Mouse (Mus musculus): ENCODE results near the gene Cd59b. TPM values are rescaled to one million over a fixed set of nuclear protein-coding genes. Genes with fewer than 3 reads are reported as not detected.
"Not testable (repeated sequence)": the region's sequence is repeated elsewhere in the genome, so short reads cannot be mapped to it uniquely, and the experiment has no call there.

The Cd59b gene
- polyA plus RNA-seq, 1 experiment from 2014 or later: 2.8 TPM

- whole genome bisulfite sequencing: 89% methylated on average over 4 of the region's 4 CpGs
- Histone ChIP-seq H3K9ac (ENCODE audit: low read depth, low read length) (no peak overlapping the region), H3K4me1 (ENCODE audit: control insufficient read depth, insufficient read depth, low read length) (no peaks in the 10 kb centered on the region), H3K4me3 (ENCODE audit: low read depth, low read length) (no peak overlapping the region), H3K4me2 (ENCODE audit: low read length) (no peak overlapping the region), H3K9me3 (replicated peaks; ENCODE audit: control insufficient read depth, low read length, poor library complexity, severe bottlenecking) (no peaks in the 10 kb centered on the region), H3K27ac (ENCODE audit: low read length) (no peak overlapping the region), H3K36me3 (ENCODE audit: control insufficient read depth, insufficient read depth, low read length) (peaks cover 19% of the 10 kb centered on the region), H3K27me3 (ENCODE audit: control insufficient read depth, insufficient read depth, low read depth, low read length) (no peaks in the 10 kb centered on the region)
- no peak for ATAC-seq
Measured at GRCm38 (mm10) chr2:104058954-104059353, 10.7 kb upstream of the Cd59b start.

GRCm38 (mm10) chr2:104059786-104060185 lies 9.9 kb upstream of the Cd59b start:
- Histone ChIP-seq H3K27ac (ENCODE audit: low read length) (no peak overlapping the region), H3K4me1 (ENCODE audit: control insufficient read depth, insufficient read depth, low read length) (no peaks in the 10 kb centered on the region), H3K4me3 (ENCODE audit: low read depth, low read length) (no peak overlapping the region), H3K36me3 (ENCODE audit: control insufficient read depth, insufficient read depth, low read length) (peaks cover 14% of the 10 kb centered on the region; the same call in 1 of the 2 replicates), H3K4me2 (ENCODE audit: low read length) (no peak overlapping the region), H3K27me3 (ENCODE audit: control insufficient read depth, insufficient read depth, low read depth, low read length) (no peaks in the 10 kb centered on the region), H3K9me3 (replicated peaks; ENCODE audit: control insufficient read depth, low read length, poor library complexity, severe bottlenecking) (no peaks in the 10 kb centered on the region), H3K9ac (ENCODE audit: low read depth, low read length) (no peak overlapping the region)
- no peak for ATAC-seq
- WGBS: 88% methylated on average over 10 of the region's 10 CpGs

- Histone ChIP-seq H3K4me3 (ENCODE audit: low read depth, low read length) (no peak overlapping the region), H3K4me1 (ENCODE audit: control insufficient read depth, insufficient read depth, low read length) (no peaks in the 10 kb centered on the region), H3K36me3 (ENCODE audit: control insufficient read depth, insufficient read depth, low read length) (peaks cover 10% of the 10 kb centered on the region; the same call in 1 of the 2 replicates), H3K9ac (ENCODE audit: low read depth, low read length) (no peak overlapping the region), H3K9me3 (replicated peaks; ENCODE audit: control insufficient read depth, low read length, poor library complexity, severe bottlenecking) (no peaks in the 10 kb centered on the region), H3K27me3 (ENCODE audit: control insufficient read depth, insufficient read depth, low read depth, low read length) (no peaks in the 10 kb centered on the region), H3K27ac (ENCODE audit: low read length) (no peak overlapping the region), H3K4me2 (ENCODE audit: low read length) (no peak overlapping the region)
- WGBS: 97% methylated on average over 6 of the region's 6 CpGs
- ATAC-seq: no peak
Measured at GRCm38 (mm10) chr2:104060996-104061395, 8.7 kb upstream of the Cd59b start.

- Histone ChIP-seq H3K9me3 (replicated peaks; ENCODE audit: control insufficient read depth, low read length, poor library complexity, severe bottlenecking) (no peaks in the 10 kb centered on the region), H3K36me3 (ENCODE audit: control insufficient read depth, insufficient read depth, low read length) (peaks cover 10% of the 10 kb centered on the region; the same call in 1 of the 2 replicates), H3K9ac (ENCODE audit: low read depth, low read length) (no peak overlapping the region), H3K27me3 (ENCODE audit: control insufficient read depth, insufficient read depth, low read depth, low read length) (no peaks in the 10 kb centered on the region), H3K4me1 (ENCODE audit: control insufficient read depth, insufficient read depth, low read length) (no peaks in the 10 kb centered on the region), H3K4me3 (ENCODE audit: low read depth, low read length) (no peak overlapping the region), H3K27ac (ENCODE audit: low read length) (no peak overlapping the region), H3K4me2 (ENCODE audit: low read length) (no peak overlapping the region)
- ATAC-seq: no peak
Measured at GRCm38 (mm10) chr2:104062665-104063064, 7.0 kb upstream of the Cd59b start.

- Histone ChIP-seq H3K27ac (ENCODE audit: low read length) (no peak overlapping the region), H3K4me1 (ENCODE audit: control insufficient read depth, insufficient read depth, low read length) (no peaks in the 10 kb centered on the region), H3K4me2 (ENCODE audit: low read length) (no peak overlapping the region), H3K4me3 (ENCODE audit: low read depth, low read length) (no peak overlapping the region), H3K27me3 (ENCODE audit: control insufficient read depth, insufficient read depth, low read depth, low read length) (no peaks in the 10 kb centered on the region), H3K36me3 (ENCODE audit: control insufficient read depth, insufficient read depth, low read length) (peaks cover 10% of the 10 kb centered on the region; the same call in 1 of the 2 replicates), H3K9me3 (replicated peaks; ENCODE audit: control insufficient read depth, low read length, poor library complexity, severe bottlenecking) (no peaks in the 10 kb centered on the region), H3K9ac (ENCODE audit: low read depth, low read length) (no peak overlapping the region)
- 96% methylated on average over 2 of the region's 2 CpGs for WGBS
- ATAC-seq: no peak
Measured at GRCm38 (mm10) chr2:104064152-104064551, 5.5 kb upstream of the Cd59b start.

- H3K27ac ChIP-seq (ENCODE audit: low read length); H3K36me3 ChIP-seq (ENCODE audit: control insufficient read depth, insufficient read depth, low read length); H3K9me3 ChIP-seq (replicated peaks; ENCODE audit: control insufficient read depth, low read length, poor library complexity, severe bottlenecking); H3K4me3 ChIP-seq (ENCODE audit: low read depth, low read length); H3K9ac ChIP-seq (ENCODE audit: low read depth, low read length); H3K27me3 ChIP-seq (ENCODE audit: control insufficient read depth, insufficient read depth, low read depth, low read length); H3K4me1 ChIP-seq (ENCODE audit: control insufficient read depth, insufficient read depth, low read length); ATAC-seq; H3K4me2 ChIP-seq (ENCODE audit: low read length): not testable (repeated sequence)
- WGBS: 94% methylated on average over 5 of the region's 6 CpGs
Measured at GRCm38 (mm10) chr2:104065526-104065925, 4.1 kb upstream of the Cd59b start, which contains the start of gene Gm10912. Gm10912 (plus strand) TSS chr2:104065826.

GRCm38 (mm10) chr2:104068450-104068849 lies 1.2 kb upstream of the Cd59b start, which contains the start of gene Gm10799:
Gm10799 (minus strand) TSS chr2:104068550.
- ATAC-seq; H3K27ac ChIP-seq (ENCODE audit: low read length); H3K4me3 ChIP-seq (ENCODE audit: low read depth, low read length); H3K27me3 ChIP-seq (ENCODE audit: control insufficient read depth, insufficient read depth, low read depth, low read length); H3K4me2 ChIP-seq (ENCODE audit: low read length); H3K9ac ChIP-seq (ENCODE audit: low read depth, low read length); H3K36me3 ChIP-seq (ENCODE audit: control insufficient read depth, insufficient read depth, low read length); H3K9me3 ChIP-seq (replicated peaks; ENCODE audit: control insufficient read depth, low read length, poor library complexity, severe bottlenecking); H3K4me1 ChIP-seq (ENCODE audit: control insufficient read depth, insufficient read depth, low read length): not testable (repeated sequence)
- 82% methylated on average over 7 of the region's 7 CpGs for WGBS

- not testable (repeated sequence) for H3K27ac ChIP-seq (ENCODE audit: low read length); H3K4me2 ChIP-seq (ENCODE audit: low read length); H3K4me1 ChIP-seq (ENCODE audit: control insufficient read depth, insufficient read depth, low read length); ATAC-seq; H3K36me3 ChIP-seq (ENCODE audit: control insufficient read depth, insufficient read depth, low read length); H3K4me3 ChIP-seq (ENCODE audit: low read depth, low read length); H3K9ac ChIP-seq (ENCODE audit: low read depth, low read length); H3K9me3 ChIP-seq (replicated peaks; ENCODE audit: control insufficient read depth, low read length, poor library complexity, severe bottlenecking); H3K27me3 ChIP-seq (ENCODE audit: control insufficient read depth, insufficient read depth, low read depth, low read length)
- 81% methylated on average over 5 of the region's 5 CpGs for WGBS
Measured at GRCm38 (mm10) chr2:104078285-104078684, 8.6 kb downstream of the Cd59b start.

- WGBS: no CpG with 5 or more reads among the region's 1 CpGs
- not testable (repeated sequence) for ATAC-seq; H3K4me2 ChIP-seq (ENCODE audit: low read length)
Measured at GRCm38 (mm10) chr2:104081436-104082050, 11.9 kb downstream of the Cd59b start.

More at GRCm38 (mm10) chr2:104081436-104082050, 11.9 kb downstream of the Cd59b start:
- H3K9me3 ChIP-seq (replicated peaks; ENCODE audit: control insufficient read depth, low read length, poor library complexity, severe bottlenecking); H3K9ac ChIP-seq (ENCODE audit: low read depth, low read length); H3K4me3 ChIP-seq (ENCODE audit: low read depth, low read length); H3K4me1 ChIP-seq (ENCODE audit: control insufficient read depth, insufficient read depth, low read length); H3K36me3 ChIP-seq (ENCODE audit: control insufficient read depth, insufficient read depth, low read length); H3K27me3 ChIP-seq (ENCODE audit: control insufficient read depth, insufficient read depth, low read depth, low read length); H3K27ac ChIP-seq (ENCODE audit: low read length): not testable (repeated sequence)
